Mouse (Mus musculus) liver, adult 2 months (tissue): Measurements from ENCODE around the gene Rab11fip4. TPM values are rescaled to one million over a fixed set of nuclear protein-coding genes. Genes with fewer than 3 reads are reported as not detected.
A peak's percentile ranks its signal among the peaks of the same experiment; 100 is the strongest.

Source experiments
- DNase-seq: peaks from one replicate; pipeline ENCODE4 v3.0.0-alpha.2; 2011; ENCODE audit warnings: low read depth, low spot score; ENCODE audit errors: extremely low read depth
- H3K27ac ChIP-seq: fragments of 200-500 bp; replicated peaks from 2 replicates; pipeline ENCODE4 v1.5.1; 2012; ENCODE audit warnings: low read depth, mild to moderate bottlenecking, control low read depth, inconsistent platforms, low read length; ENCODE audit not compliant: insufficient read depth
- H3K27me3 ChIP-seq: fragments of 200-500 bp; 2 replicates; pipeline ENCODE4 v1.6.1; 2012; ENCODE audit warnings: mild to moderate bottlenecking, moderate library complexity, low read length, inconsistent platforms; ENCODE audit not compliant: control insufficient read depth, insufficient read depth
- H3K36me3 ChIP-seq: fragments of 200-500 bp; 2 replicates; pipeline ENCODE4 v1.6.1; 2012; ENCODE audit warnings: low read length, inconsistent platforms; ENCODE audit not compliant: control insufficient read depth, insufficient read depth
- H3K4me1 ChIP-seq: fragments of 200-500 bp; 2 replicates; pipeline ENCODE4 v1.6.1; 2011; ENCODE audit warnings: low read length; ENCODE audit not compliant: control insufficient read depth, insufficient read depth
- H3K4me3 ChIP-seq: fragments of 200-500 bp; 2 replicates; pipeline ENCODE4 v1.5.1; 2011; ENCODE audit warnings: low read depth, mild to moderate bottlenecking, control low read depth, low read length, moderate library complexity; ENCODE audit not compliant: insufficient read depth
- H3K79me2 ChIP-seq: fragments of 200-500 bp; 2 replicates; pipeline ENCODE4 v1.6.1; 2012; ENCODE audit warnings: inconsistent platforms, mild to moderate bottlenecking, low read length, moderate library complexity; ENCODE audit not compliant: control insufficient read depth, insufficient read depth
- H3K9ac ChIP-seq: fragments of 200-500 bp; 2 replicates; pipeline ENCODE4 v1.6.1; 2012; ENCODE audit warnings: low read depth, mild to moderate bottlenecking, control low read depth, inconsistent platforms, low read length
- CTCF ChIP-seq: fragments of 200-500 bp; IDR thresholded peaks from 2 replicates; pipeline ENCODE4 v1.5.1; 2011; ENCODE audit warnings: low read depth, low read length, control low read depth
- POLR2A ChIP-seq: fragments of 200-500 bp; IDR thresholded peaks from 2 replicates; pipeline ENCODE4 v1.6.1; 2011; ENCODE audit warnings: low read length, control low read depth; ENCODE audit not compliant: insufficient read depth; ENCODE audit errors: extremely low read depth
- WGBS: fragments of 180-500 bp; shearing (Covaris S2); methylation state at CpG from one replicate; pipeline ENCODE4 v1.1.7; 2018; 5-methylcytosine and 5-hydroxymethylcytosine counted together
- polyA plus RNA-seq: library from polyadenylated mRNA; depleted of rRNA; stranded (reverse); fragments of >200 nt; gene quantifications from 2 replicates; pipeline ENCODE4 v1.2.3, GENCODE M21; 2012
- total RNA-seq: library from RNA; depleted of rRNA; stranded (reverse); fragments of >200 nt; gene quantifications from 2 replicates; pipeline ENCODE4 v1.2.3, GENCODE M21; 2014

Gene Rab11fip4
- total and polyA plus RNA-seq, 2 experiments = 3.1 to 8.1 TPM

- Histone ChIP-seq H3K4me1 (peaks cover 20% of the 10 kb centered on the region; the same call in 1 of the 2 replicates), H3K36me3 (peaks cover 5% of the 10 kb centered on the region; the same call in 1 of the 2 replicates), H3K4me3 (no peak overlapping the region), H3K79me2 (no peaks in the 10 kb centered on the region), H3K27ac (no peak overlapping the region), H3K9ac (no peak overlapping the region), H3K27me3 (no peaks in the 10 kb centered on the region)
- DNase-seq = peak; percentile 60
- TF ChIP-seq CTCF (no peak; the same call in 1 of the 2 replicates), POLR2A (no peak)
- 76% methylated on average over 15 of the region's 15 CpGs for WGBS
Measured at GRCm38 (mm10) chr11:79736232-79737006, 145.4 kb downstream of the Rab11fip4 start.

DNA sequence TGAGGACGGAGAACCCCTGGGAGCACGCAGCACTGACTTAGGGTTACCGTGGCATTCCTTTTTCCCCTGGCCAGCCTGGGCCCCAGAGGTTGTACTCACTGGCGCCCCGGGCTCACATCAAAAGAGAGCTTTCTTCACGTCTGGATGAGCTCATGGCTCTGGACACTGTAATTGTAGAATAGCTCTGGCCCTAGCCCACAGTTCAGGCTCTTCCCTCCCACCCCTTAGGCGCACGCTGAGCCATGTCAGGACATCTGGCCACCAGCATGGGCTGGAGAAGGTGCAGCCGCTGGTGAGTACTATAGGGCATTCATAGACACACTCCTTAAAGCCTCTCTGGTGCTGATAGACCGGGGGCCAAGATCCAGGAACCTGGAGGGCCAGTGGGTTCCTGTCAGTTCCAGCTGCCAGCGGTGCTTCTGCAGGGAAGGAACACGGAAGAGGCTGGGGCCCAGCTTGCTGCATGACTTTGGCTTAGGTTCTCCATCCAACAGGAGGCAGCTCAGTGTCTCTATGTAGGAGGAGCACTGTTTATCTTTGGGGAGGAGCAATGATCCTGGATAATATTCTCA lies 146.2 kb downstream of the Rab11fip4 start:
- Histone ChIP-seq H3K27ac (peak overlapping the region; percentile 23; the same call in 1 of the 2 replicates), H3K36me3 (peaks cover 3% of the 10 kb centered on the region; the same call in 1 of the 2 replicates)
- 91% methylated on average over 12 of the region's 12 CpGs for WGBS

GRCm38 (mm10) chr11:79737865-79738502 lies 147.0 kb downstream of the Rab11fip4 start:
- TF ChIP-seq POLR2A (no peak), CTCF (no peak)
- peak overlapping the region; percentile 1; the same call in 1 of the 2 replicates for H3K27ac ChIP-seq

More for the DNA sequence above, 146.2 kb downstream of the Rab11fip4 start:
- DNase-seq = no peak
- no peak for TF ChIP-seq CTCF
- TF ChIP-seq POLR2A = no peak
- no peak overlapping the region for H3K4me3 ChIP-seq
- H3K4me1 ChIP-seq = peaks cover 20% of the 10 kb centered on the region; the same call in 1 of the 2 replicates
- H3K79me2 ChIP-seq = no peaks in the 10 kb centered on the region
- H3K27me3 ChIP-seq = no peaks in the 10 kb centered on the region
- 0 out of 2 replicates have a peak overlapping the region, but pooled peaks have one; percentile 6 for H3K9ac ChIP-seq

GRCm38 (mm10) chr11:79738725-79739558 lies 147.9 kb downstream of the Rab11fip4 start:
- Histone ChIP-seq H3K36me3 (peaks cover 3% of the 10 kb centered on the region; the same call in 1 of the 2 replicates), H3K4me3 (no peak overlapping the region), H3K4me1 (peaks cover 20% of the 10 kb centered on the region; the same call in 1 of the 2 replicates), H3K27ac (peak overlapping the region; percentile 37; the same call in 1 of the 2 replicates), H3K9ac (no peak overlapping the region), H3K79me2 (no peaks in the 10 kb centered on the region), H3K27me3 (no peaks in the 10 kb centered on the region)
- no peak for TF ChIP-seq POLR2A
- TF ChIP-seq CTCF = no peak
- 70% methylated on average over 19 of the region's 19 CpGs for WGBS
- no peak for DNase-seq

More at GRCm38 (mm10) chr11:79737865-79738502, 147.0 kb downstream of the Rab11fip4 start:
- no peak overlapping the region for H3K4me3 ChIP-seq
- peak; percentile 79 for DNase-seq
- no peaks in the 10 kb centered on the region for H3K79me2 ChIP-seq
- H3K9ac ChIP-seq = no peak overlapping the region
- H3K36me3 ChIP-seq = peaks cover 3% of the 10 kb centered on the region; the same call in 1 of the 2 replicates
- no peaks in the 10 kb centered on the region for H3K27me3 ChIP-seq
- 98% methylated on average over 6 of the region's 6 CpGs for WGBS
- H3K4me1 ChIP-seq = peaks cover 20% of the 10 kb centered on the region; the same call in 1 of the 2 replicates
